Mouse (Mus musculus): ENCODE measurements around the gene Sowahb. TPM values are rescaled to one million over a fixed set of nuclear protein-coding genes. Genes with fewer than 3 reads are reported as not detected.
"Not testable (repeated sequence)": the region's sequence is repeated elsewhere in the genome, so short reads cannot be mapped to it uniquely, and the experiment has no call there.

The Sowahb gene
- polyA plus RNA-seq, 1 experiment from 2014 or later = 0.05 TPM

DNA sequence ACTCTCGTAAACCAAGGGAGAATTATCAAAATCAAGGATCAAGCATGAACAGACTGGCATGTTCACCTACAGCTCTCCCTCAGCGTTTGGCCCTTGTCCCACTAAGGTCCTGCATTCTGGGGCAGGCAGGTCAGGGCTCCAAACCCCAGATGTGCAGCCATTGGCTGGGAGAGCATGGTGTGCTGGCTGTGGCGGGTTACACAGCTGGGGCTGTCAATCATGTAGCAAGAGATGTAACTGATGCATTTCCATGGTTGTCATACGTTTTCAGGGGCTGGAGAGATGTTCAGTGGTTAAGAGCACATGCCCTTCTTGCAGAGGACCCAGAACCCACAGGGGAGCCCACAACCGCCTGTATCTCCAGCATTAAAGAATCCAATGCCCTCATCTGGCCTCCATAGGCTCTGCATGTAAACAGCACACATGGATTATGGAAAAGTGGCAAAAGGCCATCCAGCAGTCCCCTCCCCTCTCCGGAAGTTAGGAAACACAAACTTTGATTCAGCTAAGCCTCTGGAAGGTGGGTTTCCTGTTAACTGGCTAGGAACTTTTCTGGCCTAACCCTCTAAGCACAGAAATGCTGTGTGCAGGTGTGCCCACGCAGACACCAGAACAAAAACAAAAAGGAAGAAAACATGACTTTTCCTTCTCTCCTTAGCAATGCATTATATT, 22.6 kb downstream of the Sowahb start:
- no peak for ATAC-seq
- H3K9ac ChIP-seq (ENCODE audit: low read length) = no peak overlapping the region

DNA sequence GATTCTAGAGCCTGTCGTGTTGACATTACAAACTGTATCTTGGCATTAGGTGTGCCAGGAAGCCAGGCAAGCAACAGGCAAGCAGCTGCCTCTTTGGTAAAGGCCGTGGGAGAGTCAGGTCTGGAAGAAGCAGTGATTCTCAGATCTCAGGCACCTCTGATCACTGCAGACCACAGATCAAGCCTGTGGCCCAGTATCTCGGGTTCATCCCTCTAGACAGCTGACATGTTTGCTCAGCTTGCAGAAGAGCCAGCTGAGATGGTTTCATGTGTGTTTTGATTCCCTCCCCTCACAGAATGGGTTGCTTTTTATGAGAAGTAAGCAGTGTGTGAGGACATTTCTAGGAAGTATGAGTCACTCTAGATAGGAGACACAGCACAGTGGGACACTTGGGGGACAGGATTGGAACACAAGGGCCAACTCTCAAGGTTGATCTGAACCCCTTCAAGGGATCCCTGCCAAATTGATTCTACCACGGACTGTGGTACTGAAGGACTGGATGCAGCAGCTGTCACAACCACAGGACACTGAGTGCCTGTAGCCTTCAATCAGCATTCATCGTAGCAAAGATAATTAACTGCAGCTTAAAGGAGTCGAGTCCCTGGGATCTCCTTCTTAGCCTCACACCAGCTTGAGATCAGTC, 24.7 kb downstream of the Sowahb start:
- Histone ChIP-seq H3K27ac (ENCODE audit: low read depth, low read length) (no peak overlapping the region), H3K9me3 (replicated peaks; ENCODE audit: control insufficient read depth, low read length) (no peaks in the 10 kb centered on the region), H3K4me2 (ENCODE audit: low read length) (no peak overlapping the region), H3K4me1 (ENCODE audit: control insufficient read depth, insufficient read depth, low read length) (no peaks in the 10 kb centered on the region), H3K36me3 (ENCODE audit: control insufficient read depth, insufficient read depth, low read length) (no peaks in the 10 kb centered on the region), H3K9ac (ENCODE audit: low read length) (no peak overlapping the region), H3K4me3 (ENCODE audit: low read depth, low read length) (no peak overlapping the region), H3K27me3 (replicated peaks; ENCODE audit: control insufficient read depth, insufficient read depth, low read length) (no peaks in the 10 kb centered on the region)
- no peak for DNase-seq (ENCODE audit: low spot score)
- no peak for ATAC-seq
- 71% methylated on average over 6 of the region's 6 CpGs for WGBS

More for the DNA sequence above, 22.6 kb downstream of the Sowahb start:
- Histone ChIP-seq H3K27me3 (replicated peaks; ENCODE audit: control insufficient read depth, insufficient read depth, low read length) (no peaks in the 10 kb centered on the region), H3K4me3 (ENCODE audit: low read depth, low read length) (no peak overlapping the region), H3K4me1 (ENCODE audit: control insufficient read depth, insufficient read depth, low read length) (no peaks in the 10 kb centered on the region), H3K36me3 (ENCODE audit: control insufficient read depth, insufficient read depth, low read length) (no peaks in the 10 kb centered on the region), H3K9me3 (replicated peaks; ENCODE audit: control insufficient read depth, low read length) (no peaks in the 10 kb centered on the region), H3K4me2 (ENCODE audit: low read length) (no peak overlapping the region), H3K27ac (ENCODE audit: low read depth, low read length) (no peak overlapping the region)
- DNase-seq (ENCODE audit: low spot score) = no peak
- 76% methylated on average over 7 of the region's 7 CpGs for WGBS

DNA sequence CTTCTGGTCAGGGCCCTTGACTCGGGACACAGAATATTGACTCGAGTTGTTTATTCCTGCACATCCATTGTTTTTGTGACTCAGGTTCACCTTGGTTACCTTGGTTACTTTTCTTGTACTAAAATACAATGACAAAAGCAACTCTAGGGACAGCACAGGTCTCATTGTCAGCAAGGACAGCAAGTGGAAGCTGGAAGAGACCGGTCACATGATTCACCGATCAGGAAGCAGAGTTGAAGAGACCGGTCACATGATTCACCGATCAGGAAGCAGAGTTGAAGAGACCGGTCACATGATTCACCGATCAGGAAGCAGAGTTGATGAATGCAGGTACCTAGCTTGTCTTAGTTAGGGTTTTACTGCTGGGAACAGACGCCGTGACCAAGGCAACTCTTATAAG, 25.6 kb downstream of the Sowahb start:
- not testable (repeated sequence) for H3K9me3 ChIP-seq (replicated peaks; ENCODE audit: control insufficient read depth, low read length); H3K4me1 ChIP-seq (ENCODE audit: control insufficient read depth, insufficient read depth, low read length); H3K27me3 ChIP-seq (replicated peaks; ENCODE audit: control insufficient read depth, insufficient read depth, low read length); DNase-seq (ENCODE audit: low spot score); H3K27ac ChIP-seq (ENCODE audit: low read depth, low read length); ATAC-seq; H3K9ac ChIP-seq (ENCODE audit: low read length); H3K36me3 ChIP-seq (ENCODE audit: control insufficient read depth, insufficient read depth, low read length); H3K4me3 ChIP-seq (ENCODE audit: low read depth, low read length); H3K4me2 ChIP-seq (ENCODE audit: low read length)
- 93% methylated on average over 10 of the region's 10 CpGs for WGBS

DNA sequence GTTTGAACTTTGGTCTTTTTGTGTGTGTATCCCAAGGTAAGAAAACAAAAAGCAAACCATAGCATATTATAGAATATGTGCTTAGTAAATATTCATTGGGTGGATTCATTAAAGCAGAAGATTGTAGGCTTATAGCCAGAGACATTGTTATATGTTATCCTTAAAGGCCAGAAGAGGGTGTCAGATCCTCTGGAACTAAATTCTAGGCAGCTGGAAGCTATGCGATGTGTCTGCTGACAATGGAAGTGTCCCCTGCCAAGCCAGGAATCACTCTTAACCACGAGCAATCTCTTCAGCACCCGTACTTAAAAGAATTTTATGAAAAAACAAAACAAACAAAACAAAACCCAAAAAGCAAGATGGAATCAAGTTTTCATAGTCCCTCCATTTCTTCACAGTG, 27.1 kb downstream of the Sowahb start:
- Histone ChIP-seq H3K4me1 (ENCODE audit: control insufficient read depth, insufficient read depth, low read length) (no peaks in the 10 kb centered on the region), H3K4me2 (ENCODE audit: low read length) (no peak overlapping the region), H3K9me3 (replicated peaks; ENCODE audit: control insufficient read depth, low read length) (no peaks in the 10 kb centered on the region), H3K27me3 (replicated peaks; ENCODE audit: control insufficient read depth, insufficient read depth, low read length) (no peaks in the 10 kb centered on the region), H3K9ac (ENCODE audit: low read length) (no peak overlapping the region), H3K36me3 (ENCODE audit: control insufficient read depth, insufficient read depth, low read length) (no peaks in the 10 kb centered on the region), H3K4me3 (ENCODE audit: low read depth, low read length) (no peak overlapping the region), H3K27ac (ENCODE audit: low read depth, low read length) (no peak overlapping the region)
- ATAC-seq (no peak), DNase-seq (ENCODE audit: low spot score) (no peak)
- 75% methylated on average over 3 of the region's 3 CpGs for WGBS

DNA sequence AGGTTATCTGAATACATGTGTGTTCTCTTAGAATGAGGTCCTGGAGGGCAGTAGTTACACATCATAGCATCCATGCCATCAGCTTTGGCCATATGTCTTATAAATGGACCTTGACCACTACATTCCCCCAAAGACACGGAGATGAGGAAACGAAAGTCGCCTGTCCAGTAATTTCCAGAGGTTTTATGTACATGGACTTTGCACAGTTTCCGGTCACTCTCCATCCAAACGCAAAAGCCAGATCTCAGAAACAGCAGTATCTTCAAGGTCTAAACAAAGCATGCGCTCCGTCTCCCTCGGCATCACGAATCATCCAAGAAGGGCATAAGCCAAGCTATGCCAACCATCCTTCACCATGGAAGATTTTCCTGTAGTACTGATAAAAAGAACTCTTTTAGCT, 36.6 kb downstream of the Sowahb start:
- Histone ChIP-seq H3K9ac (ENCODE audit: low read length) (no peak overlapping the region), H3K27ac (ENCODE audit: low read depth, low read length) (no peak overlapping the region), H3K4me2 (ENCODE audit: low read length) (no peak overlapping the region), H3K9me3 (replicated peaks; ENCODE audit: control insufficient read depth, low read length) (no peaks in the 10 kb centered on the region), H3K27me3 (replicated peaks; ENCODE audit: control insufficient read depth, insufficient read depth, low read length) (no peaks in the 10 kb centered on the region), H3K4me1 (ENCODE audit: control insufficient read depth, insufficient read depth, low read length) (no peaks in the 10 kb centered on the region), H3K36me3 (ENCODE audit: control insufficient read depth, insufficient read depth, low read length) (no peaks in the 10 kb centered on the region), H3K4me3 (ENCODE audit: low read depth, low read length) (no peak overlapping the region)
- no peak for DNase-seq (ENCODE audit: low spot score)
- no peak for ATAC-seq
- WGBS = 94% methylated on average over 9 of the region's 9 CpGs

DNA sequence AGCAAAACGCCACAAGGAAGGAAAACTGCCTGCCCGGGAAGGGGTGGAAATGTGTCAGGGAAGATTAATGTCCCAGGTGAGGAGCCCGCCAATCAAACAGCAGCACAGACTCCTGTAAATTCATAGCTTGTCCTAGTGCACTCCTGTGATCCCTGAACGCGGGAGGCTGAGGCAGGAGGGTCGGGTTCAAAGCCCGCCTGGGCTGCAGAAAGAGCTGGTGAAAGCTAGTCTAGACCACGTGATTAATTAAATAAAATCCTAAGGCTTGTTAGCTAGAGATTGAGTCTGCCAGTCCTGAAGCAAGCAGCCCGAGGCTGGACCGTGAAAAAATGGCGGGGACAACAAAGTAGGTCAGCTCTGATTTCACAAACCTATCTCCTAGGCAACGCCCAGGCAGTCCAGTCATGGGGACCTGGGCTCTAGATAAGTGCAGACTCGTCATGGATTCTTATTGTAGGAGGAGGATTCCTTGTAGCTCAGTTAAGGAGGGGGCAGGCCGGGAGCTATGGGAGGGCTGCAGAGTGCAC, 38.9 kb downstream of the Sowahb start:
- WGBS = 46% methylated on average over 14 of the region's 14 CpGs
- peak; percentile 8 for DNase-seq (ENCODE audit: low spot score)
- H3K27ac ChIP-seq (ENCODE audit: low read depth, low read length) = no peak overlapping the region

DNA sequence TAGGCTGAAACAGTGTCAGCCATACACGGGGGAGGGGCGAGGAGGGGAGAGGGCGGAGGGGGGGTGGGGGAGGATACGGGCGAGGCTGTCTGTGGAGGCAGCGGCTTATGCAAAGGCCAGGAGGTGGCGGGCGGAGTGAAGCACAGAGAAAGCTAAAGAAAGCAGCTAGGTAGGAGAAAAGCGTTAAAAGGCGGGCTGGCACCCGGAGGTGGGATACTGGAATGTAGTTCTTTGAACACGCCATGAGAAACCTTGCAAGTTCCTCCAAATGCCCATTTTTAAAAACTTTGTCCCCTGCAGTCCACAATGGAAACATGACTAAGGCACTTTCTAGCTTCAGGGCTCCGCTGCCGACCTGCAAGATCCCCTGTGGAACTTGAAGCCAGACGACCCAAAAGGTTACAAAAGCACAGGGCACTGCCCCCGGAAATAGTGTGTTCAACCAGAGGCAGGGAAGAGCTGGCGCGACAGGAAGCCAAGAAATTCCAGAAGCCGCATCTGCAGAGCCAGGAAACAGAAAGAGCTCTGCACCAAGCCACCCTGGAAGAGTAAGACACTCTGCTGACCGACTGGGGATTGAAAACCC, 39.5 kb downstream of the Sowahb start:
- no peak for ATAC-seq
- H3K4me2 ChIP-seq (ENCODE audit: low read length) = peak overlapping the region; percentile 28; the same call in 1 of the 2 replicates
- H3K9me3 ChIP-seq (replicated peaks; ENCODE audit: control insufficient read depth, low read length) = no peaks in the 10 kb centered on the region
- DNase-seq (ENCODE audit: low spot score) = peak; percentile 19
- H3K27me3 ChIP-seq (replicated peaks; ENCODE audit: control insufficient read depth, insufficient read depth, low read length) = no peaks in the 10 kb centered on the region
- no peak overlapping the region for H3K9ac ChIP-seq (ENCODE audit: low read length)
- 14% methylated on average over 20 of the region's 20 CpGs for WGBS
- H3K4me3 ChIP-seq (ENCODE audit: low read depth, low read length) = no peak overlapping the region
- H3K36me3 ChIP-seq (ENCODE audit: control insufficient read depth, insufficient read depth, low read length) = no peaks in the 10 kb centered on the region
- no peak overlapping the region for H3K27ac ChIP-seq (ENCODE audit: low read depth, low read length)
- no peaks in the 10 kb centered on the region for H3K4me1 ChIP-seq (ENCODE audit: control insufficient read depth, insufficient read depth, low read length)

More for the DNA sequence above, 38.9 kb downstream of the Sowahb start:
- Histone ChIP-seq H3K4me1 (ENCODE audit: control insufficient read depth, insufficient read depth, low read length) (no peaks in the 10 kb centered on the region), H3K4me2 (ENCODE audit: low read length) (peak overlapping the region; percentile 28; the same call in 1 of the 2 replicates), H3K27me3 (replicated peaks; ENCODE audit: control insufficient read depth, insufficient read depth, low read length) (no peaks in the 10 kb centered on the region), H3K4me3 (ENCODE audit: low read depth, low read length) (no peak overlapping the region), H3K9me3 (replicated peaks; ENCODE audit: control insufficient read depth, low read length) (no peaks in the 10 kb centered on the region), H3K9ac (ENCODE audit: low read length) (no peak overlapping the region), H3K36me3 (ENCODE audit: control insufficient read depth, insufficient read depth, low read length) (no peaks in the 10 kb centered on the region)
- peak; percentile 46; the same call in 1 of the 2 replicates for ATAC-seq

DNA sequence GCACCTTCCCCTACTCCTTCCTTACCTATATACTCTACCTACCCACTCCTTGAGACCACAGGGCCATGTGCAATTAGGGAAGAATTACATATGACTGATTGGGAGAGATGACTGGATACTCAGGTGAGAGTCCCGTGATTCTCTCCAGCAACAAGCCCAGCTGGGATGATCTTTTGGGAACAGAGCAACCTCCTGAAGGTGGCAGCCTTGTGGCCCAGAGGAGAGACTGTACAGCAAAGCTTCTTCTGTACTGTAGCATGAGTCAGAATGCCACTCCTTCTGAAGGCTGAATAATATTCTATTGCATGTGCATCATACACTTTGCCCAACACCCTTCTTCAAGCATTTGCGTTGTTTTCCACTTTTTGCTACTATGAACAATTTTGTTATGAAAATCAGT, 42.2 kb downstream of the Sowahb start:
- Histone ChIP-seq H3K4me2 (ENCODE audit: low read length) (no peak overlapping the region), H3K4me3 (ENCODE audit: low read depth, low read length) (no peak overlapping the region), H3K27me3 (replicated peaks; ENCODE audit: control insufficient read depth, insufficient read depth, low read length) (no peaks in the 10 kb centered on the region), H3K9me3 (replicated peaks; ENCODE audit: control insufficient read depth, low read length) (no peaks in the 10 kb centered on the region), H3K36me3 (ENCODE audit: control insufficient read depth, insufficient read depth, low read length) (no peaks in the 10 kb centered on the region), H3K4me1 (ENCODE audit: control insufficient read depth, insufficient read depth, low read length) (no peaks in the 10 kb centered on the region), H3K9ac (ENCODE audit: low read length) (no peak overlapping the region), H3K27ac (ENCODE audit: low read depth, low read length) (no peak overlapping the region)
- ATAC-seq (no peak), DNase-seq (ENCODE audit: low spot score) (no peak)
- 93% methylated on average over 2 of the region's 2 CpGs for WGBS

All from forebrain, embryonic 14.5 days (tissue).